Mouse (Mus musculus) right cerebral cortex, postnatal 10 days (tissue): ENCODE results near the gene Fkbp2.
A peak's percentile ranks its signal among the peaks of the same experiment; 100 is the strongest.

Experiments
- DNase-seq, 2 experiments: peaks; one replicate each; pipeline ENCODE4 v3.0.0; 2021; ENCODE audit warnings: low spot score in 2 of 2

The Fkbp2 gene

DNA sequence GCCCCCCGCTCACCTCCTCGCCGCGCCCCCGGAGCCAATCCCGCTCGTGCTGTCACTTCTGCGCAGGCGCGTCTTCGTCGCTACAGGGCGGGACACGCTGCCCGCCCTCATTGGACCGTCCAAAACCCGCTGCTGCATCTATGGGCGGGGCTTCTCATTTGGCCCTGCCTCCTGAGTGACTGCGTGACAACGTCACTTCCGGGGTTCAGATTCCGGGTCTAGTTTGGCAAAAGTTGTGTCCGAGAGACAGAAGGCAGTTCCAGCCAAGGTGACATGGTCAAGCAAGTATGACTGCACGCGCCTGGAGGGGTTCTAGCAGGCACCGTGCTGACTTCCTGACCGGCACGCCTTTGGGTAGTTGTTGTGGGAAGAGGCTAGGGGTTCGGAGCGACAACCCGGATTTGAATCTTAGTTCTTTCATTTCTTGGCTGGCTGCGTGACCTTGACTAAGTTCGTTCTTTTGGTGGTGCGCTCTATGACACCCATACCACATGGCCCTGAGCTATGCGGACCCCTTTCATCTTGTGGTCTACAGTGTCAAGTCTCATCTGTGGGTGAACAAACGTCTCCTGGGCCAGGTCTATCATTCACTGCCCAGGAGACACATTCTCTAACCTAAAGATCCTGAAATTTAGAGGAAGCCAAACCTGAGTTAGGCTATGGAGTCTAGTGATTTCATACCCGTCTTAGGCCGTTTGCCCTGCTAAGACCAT lies at the start of gene Fkbp2:
Gene Fkbp2 (minus strand): TSS at position 121 of the 713 bp plus-strand sequence.
- DNase-seq, result peak; percentile 99

DNA sequence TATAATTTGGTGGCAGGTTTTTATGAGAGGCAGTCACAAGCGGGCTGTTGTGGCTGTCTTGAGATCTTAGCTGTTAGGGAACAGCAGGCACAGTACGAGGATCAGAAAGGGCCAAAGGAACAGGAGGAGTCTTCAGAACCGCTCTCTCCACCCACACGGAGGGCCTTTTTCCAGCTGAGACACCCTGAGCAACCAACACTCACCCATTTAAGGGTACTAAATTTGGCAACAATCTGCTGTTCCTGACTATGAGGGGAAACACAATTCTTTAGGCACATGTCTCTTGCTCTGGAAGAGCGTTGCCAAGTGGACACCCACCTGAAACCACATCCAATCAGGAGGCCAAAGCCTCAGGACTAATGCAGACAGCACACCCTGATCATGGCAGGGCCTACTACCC lies 49.2 kb upstream of the Fkbp2 start:
- DNase-seq, result peak; percentile 53 to 73

DNA sequence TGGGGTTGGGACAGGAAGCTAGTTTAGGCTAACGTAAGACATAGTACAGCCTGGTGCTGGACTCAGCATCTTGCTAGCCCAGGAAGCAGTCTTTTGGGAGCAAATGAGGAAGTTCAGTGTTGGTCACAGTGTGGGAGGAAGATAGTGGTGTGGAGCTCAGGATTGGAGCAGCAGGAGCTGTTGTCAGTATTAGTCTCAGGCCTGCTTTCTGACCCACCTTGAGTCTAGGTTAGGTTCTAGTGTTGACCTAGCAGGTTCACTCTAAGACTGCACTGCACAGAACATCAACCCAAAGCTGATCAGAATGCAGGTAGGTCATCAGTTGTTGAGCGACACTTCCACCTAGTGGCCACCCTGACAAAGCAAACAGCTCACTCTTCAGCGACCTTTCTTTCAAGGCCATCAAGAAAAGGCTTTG lies 39.9 kb upstream of the Fkbp2 start:
- DNase-seq, result no peak

DNA sequence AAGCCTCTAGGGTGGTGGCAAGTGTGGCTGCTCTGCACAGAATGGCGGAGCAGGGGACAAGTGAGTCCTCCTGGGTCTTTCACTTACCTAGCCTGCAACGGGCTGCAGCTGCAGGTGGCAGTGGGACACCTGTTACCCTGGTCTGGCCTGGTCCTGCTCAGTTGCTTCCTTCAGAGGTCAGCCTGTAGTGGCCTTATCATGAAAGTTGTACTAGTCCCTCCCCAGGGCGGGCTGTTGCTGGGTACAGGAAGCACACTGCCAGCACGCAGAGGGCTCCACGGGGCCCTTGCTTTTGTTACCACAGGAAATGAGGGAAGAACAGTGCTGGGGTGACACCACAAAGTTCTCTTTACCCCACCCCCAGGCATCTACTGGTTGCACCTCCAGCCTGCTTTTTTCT lies 38.9 kb upstream of the Fkbp2 start, which contains the start of gene Fermt3:
Gene Fermt3 (minus strand): TSS at position 279 of the 400 bp plus-strand sequence.
- peak; percentile 57 to 67 for DNase-seq

DNA sequence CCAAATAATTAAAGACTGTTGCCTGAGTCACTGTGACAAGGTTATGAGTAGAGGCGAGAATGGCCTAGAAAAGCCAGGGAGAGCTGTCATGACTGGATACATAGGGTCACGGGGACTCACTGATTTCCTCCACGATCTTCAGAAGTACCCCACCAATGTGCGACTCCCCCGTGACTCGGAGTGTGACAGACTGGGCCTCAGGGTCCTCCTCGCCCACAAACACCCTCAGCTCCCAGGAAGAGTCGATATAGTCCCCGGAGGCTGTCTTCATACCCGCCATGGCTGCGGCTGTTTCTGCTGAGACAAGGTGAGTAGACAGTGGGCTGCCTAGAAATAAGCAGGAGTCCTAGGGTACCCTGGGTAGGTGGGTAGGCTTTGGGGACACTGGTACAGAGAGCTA lies 38.2 kb upstream of the Fkbp2 start:
- DNase-seq, result no peak

DNA sequence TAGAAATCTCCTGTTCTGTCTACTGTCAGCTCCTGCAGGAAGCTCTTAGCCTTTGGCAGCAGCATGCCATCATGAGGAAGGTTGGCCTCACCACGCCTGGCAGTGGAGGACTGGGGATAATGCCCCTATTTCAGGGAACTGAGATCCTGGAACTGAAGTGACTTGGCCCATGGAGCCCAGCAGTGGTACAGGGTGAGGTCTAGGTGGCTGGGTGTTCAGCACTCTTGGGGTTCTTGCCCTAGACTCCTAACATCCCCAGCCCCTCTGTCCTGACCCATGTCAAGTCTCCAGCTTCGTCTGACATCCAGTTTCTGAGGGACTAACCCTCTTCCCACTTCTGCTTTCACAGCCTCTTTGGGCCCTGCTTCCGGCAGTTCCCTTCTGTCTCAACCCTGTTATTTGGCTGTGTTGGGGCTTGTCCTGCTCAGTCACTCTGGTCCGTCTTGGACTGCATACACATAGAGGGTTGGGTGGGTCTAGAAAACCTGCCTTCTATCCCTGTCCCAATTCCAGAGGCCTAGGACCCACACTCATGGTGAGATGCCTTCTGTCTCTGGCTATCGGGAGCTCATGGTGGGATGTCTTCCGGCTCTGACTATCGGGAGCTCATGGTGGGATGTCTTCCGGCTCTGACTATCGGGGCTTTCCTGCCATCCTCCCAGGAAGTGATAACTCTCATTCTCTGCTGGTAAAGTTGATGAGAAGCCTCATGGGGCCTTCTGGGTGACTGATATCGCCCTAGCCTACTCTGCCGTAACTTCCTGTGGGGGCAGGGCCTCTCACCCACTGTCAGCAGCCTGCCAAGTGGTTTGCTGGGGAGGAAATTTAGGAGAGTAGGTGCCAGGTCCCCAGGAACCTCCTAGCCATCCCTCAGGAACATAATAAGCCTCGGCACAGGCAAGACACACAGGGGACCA lies 37.5 kb upstream of the Fkbp2 start:
- DNase-seq, result no peak

DNA sequence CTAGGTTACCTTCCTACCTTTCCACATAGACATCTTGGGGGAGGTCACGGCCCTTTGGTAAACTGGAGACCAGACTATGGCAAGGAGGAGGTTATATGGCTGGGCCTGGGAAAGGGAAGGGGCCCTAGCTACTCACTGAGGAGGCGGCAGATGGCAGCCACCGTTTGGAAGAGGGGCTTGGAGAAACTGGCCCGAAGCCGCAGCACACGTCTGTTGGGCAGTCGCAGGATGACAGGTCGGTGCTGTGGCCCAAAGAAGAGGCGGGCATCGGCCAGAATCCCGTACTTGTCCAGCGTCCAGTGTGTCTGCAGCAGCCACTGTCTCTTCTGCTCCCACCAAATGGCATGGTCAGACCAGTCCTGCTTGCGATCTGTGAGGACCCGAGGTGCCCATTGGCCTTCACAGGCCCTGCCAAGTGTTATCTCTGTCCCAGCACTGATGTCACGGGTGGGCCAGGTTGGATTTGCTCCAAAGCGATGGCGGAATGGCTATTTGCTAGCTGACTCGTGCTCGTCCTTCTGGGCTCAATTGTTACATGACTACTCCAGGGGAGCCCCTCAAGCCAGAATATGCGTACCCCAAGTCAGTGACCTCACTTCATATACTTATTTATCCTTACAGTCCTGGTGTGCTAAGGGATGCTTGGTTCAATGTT lies 34.3 kb upstream of the Fkbp2 start:
- no peak for DNase-seq

DNA sequence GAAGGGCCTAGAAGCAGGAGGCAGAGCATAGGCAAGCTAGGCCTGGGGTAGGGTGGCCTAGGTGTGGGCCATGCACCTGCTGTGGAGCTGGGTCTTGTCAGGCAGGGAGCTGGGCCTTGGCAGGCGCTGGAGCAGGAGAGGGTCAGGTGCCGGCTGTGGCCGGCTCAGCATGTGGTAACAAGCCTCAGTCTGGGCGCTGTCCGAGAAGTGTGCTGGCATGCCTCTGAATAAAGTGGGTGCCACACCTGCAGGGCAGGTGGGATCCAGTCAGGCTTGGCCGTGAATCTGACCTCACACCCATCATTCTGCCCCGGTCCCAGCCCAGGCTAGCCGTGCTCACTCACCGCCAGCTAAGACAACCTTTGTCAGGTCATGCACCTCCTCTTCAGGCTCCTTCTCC lies 33.7 kb upstream of the Fkbp2 start:
- no peak for DNase-seq

DNA sequence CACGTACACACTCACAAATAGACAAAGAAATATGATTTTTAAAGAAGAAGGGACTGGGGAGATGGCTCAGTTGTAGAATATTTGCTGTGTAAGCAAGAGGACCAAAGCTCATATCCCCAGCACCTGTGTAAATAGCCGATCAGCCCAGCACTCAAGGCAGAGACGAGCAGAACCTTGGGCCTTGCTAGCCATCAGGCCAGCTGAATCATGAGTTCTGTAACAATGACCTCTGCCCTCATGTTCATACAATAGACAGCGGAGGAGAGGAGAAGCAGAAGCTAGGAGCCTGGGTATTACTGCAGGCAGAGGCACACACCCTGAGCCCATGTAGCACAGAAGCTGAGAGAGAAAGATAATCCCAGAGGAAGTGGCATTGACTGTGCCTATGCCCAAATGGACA lies 32.1 kb upstream of the Fkbp2 start:
- DNase-seq, result no peak

DNA sequence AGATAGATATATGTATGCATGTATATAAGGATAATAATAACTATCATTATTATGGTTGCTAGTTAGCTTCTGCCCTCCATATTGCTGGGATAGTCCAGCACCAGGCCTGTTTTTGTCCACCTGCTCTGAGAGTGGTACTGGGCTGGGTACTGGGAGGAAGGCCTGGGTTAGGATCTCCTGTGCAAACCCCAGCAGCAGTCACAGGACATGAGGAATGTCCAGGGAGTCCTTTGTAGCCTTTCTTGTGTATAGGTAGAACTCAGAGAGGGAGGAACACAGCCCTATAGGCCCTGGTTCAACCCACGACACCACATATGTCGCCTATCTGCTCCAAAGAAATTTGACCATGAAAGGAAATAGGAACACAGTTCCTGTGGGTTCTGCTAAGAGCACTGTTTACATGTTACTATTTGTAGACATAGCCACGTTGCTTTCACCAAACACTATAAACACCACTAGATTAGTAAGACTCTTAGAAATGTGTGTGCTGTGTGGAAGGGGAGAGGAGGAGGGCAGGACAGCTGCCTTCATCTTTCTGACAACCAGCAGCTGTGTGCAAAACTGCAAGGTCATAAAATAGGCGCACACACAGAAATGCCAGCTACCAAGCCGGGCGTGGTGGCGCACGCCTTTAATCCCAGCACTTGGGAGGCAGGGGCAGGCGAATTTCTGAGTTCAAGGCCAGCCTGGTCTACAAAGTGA lies 26.7 kb upstream of the Fkbp2 start:
- no peak for DNase-seq

DNA sequence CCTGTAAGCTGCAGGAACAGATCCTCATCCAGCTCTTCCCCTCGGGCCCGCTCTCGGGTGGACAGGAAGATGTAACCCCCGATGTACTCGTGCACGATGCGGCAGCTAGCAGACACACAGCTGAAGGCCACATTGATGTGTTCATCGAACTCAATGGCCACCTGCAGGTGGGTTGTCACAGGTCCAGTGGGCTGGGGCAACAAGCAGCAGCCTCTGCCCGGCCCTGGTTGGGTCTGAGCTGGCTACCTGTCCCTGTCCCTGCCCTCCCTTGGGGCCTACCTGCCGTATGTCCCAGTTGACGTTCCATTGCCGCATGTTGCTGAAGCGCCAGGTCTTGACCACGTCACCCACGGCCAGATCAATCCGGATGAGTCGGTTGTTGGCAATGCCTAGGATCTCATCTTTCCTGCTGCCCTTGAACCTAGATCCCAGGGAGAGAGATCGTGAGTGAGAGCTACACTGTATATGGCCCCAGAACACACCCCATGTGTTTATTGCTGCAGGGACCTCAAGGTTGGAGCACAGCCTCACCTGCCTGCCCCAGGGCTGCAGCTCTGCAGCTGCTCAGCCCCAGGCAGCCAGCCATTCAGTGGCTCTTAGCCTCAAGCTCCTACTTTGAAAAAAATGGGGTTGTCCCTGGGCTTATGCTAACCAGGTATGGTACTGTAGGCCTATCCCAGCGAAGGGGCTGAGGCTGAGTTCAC lies 19.2 kb upstream of the Fkbp2 start:
- no peak for DNase-seq

DNA sequence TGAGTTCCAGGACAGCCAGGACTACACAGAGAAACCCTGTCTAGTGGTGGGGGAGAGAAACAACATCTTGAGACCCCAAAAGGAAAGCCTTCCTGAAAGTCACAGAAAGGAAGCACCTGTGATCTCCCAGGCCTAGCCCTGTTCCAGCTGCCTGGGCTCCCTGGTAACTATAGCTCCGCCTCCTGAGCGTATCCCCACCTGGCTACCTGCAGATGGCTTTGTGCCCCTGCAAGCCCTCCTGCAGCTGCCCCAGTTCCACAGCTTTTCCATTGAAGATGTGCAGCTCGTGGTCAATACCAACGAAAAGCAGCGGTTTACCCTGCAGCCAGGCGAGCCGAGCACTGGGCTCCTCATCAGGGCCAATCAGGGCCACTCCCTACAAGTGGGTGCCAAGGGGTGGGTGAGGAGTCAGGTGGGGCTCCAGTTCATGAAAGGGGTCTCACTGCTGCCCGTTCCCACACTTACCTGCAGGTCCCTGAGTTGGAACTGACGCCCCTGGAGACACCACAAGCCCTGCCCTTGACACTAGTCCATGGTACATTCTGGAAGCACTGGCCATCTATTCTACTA lies 17.5 kb upstream of the Fkbp2 start:
- no peak for DNase-seq

DNA sequence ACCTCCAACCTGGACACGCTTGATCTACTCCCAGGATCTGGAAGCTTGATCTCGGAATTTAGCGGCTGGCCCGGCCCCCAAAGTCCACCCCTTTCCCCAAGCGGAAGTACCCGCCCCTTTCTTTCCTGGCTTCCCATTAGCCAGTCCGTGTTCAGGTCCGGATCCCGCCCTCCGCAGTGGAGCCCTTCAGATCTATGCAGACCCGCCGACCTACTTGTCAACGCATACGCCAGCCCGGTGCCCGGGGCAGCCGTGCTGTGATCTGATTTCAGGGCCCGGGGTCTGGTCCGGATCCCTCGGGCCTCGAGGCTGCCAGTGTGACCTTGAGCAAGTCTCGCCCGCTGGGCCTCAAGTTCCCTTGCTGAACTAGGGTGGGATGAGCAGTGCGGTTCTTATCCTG lies 15.7 kb upstream of the Fkbp2 start, which contains the start of the genes Nudt22 and Trpt1:
Gene Nudt22 (minus strand): TSS at position 112 of the 400 bp plus-strand sequence.
Gene Trpt1 (plus strand): TSS at position 126 of the 400 bp plus-strand sequence.
- peak; percentile 90 for DNase-seq

DNA sequence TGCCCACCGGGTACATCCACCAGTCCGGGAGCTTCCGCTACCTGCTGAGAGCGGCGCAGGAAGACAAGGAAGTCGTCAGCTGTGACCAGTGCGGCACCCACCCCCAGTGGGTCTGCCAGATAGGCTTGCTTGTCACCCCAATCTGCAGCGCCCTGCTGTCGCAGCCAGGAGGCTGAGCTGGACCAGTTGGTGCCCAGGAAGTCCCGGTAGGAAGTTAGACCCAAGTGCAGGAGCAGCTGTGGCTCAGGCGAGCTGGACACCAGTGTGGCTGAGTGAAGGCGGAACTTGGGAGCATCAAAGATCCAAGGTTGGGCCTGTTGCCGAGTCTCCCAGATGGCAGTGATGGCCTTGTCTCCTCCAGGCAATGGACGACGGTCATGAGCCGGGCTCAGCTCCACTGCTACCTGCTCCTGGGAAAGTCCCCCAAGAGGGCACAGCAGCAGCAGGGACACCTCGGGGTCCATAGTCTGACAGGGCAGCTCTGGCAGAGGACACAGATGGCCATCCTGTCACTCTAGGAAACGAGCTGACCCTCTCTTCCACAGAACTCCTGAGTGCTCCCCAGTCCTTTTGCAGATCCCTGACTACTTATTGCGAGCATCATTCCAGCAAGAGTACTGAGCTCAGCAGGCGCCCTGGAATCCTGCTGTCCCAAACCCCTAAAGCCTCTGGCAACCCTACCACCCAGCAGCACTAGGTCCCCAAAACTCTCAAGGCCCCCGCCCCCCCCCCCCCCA lies 15.1 kb upstream of the Fkbp2 start:
- DNase-seq, result no peak

DNA sequence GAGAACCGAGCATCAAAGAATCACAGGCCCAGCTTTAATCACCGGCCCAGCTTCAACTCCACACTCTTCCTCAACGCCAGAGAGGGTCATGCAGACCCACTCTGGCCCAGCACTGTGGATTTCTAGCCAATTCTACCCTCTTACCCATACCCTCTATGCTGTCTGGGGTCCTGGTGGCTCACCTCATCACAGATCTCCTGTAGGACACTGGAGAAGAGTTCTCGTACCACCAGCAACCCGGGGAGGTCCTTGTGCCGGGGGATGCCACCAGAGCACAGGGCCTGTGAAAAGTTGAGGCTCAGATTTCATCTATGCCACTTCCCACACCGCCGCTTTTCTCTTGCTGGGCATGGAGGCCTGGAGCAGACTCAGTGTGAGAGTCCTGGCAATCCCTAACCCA lies 14.2 kb upstream of the Fkbp2 start:
- peak in 1 of 2 experiments; percentile 24 for DNase-seq

DNA sequence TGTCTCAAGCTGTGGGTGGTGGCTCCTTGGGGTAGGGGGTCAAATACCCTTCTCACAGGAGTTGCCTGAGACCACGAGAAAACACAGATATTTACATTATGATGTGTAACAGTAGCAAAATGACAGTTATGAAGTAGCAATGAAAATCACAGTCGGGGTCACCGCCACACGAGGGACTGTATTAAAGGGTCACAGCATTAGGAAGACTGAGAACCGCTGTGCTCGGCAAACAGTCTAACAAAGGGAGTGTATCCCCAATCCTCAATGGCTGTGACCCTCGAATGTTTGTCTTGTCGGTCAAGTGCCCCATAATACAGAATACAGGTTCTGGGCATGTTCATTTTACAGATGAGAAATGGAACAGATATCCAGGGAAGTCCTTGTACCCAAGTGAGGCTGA lies 13.7 kb upstream of the Fkbp2 start:
- peak in 1 of 2 experiments; percentile 24 for DNase-seq

DNA sequence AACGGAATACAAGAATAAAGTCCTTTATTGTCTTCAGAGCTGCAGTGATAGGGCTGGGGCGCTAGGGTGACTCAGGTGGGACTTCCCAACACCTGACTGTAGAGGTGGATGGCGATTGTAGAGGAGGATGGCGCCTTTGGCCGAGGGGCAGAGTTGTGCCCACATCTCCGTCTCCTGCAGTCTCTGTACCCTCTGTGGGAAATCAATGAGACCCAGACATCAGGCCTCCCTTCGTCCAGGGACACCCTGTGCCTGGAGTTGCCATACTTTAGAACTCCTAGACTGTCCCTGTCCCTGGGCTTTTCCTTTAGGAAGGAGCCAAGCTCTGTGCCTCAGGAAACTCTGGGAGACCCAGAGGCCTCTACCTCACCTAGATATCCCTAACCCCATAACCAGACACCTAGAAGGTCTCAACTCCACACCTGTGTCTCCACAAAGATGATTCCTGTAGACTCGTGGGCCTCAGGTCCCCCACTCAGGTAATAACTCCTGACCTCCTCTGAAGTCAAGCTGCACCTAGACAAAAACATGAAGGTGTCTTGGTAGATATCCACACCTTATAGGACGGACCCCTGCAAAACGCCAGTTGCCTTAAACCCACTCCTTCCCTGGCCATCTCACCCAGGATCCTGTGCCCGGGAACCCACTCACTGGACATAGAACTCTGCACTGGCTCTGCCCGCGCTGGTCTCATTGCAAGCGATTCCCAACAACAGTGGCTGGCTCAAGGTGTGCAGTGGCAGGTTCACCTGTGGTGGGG lies 12.9 kb upstream of the Fkbp2 start:
- DNase-seq, result peak in 1 of 2 experiments; percentile 31

DNA sequence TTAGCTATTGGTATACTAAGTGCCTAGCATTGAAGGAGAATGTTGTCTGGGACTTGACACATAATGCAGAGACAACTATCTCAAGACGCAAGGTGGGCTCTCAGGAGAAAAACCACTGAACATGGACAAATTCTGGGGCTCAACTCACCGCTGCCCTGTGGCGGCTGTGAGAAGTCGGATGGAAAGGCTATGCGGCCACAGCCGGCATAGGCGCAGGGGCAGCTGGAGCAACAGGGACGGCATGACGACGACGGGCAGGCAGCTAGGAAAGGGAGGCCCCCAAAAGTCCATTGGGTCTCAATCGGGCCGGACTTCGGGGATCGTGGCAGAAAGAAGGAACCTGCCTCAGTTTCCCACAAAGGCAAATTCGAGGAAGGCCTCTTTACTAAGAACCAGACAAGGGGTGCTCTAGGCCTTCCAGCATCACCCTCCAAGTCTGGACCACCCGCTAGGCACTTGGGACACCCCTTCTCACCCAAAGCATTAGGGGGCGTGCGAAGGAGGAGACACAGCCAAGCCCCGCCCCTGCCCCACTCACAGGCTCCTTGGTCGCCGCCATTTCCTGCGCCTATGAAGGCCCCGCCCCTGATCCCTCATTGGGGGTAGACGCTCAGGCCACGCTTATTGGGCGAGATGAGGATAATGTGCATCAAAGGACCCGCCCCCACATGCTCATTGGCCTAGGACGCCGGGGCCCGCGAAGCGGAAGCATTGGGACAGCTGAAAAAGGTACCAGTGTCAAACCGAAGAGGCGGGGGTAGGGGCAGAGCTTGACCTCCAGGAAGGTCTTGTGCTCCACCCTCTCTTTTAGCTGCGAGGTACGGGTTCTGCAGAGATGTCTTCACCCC lies 11.9 kb upstream of the Fkbp2 start, which contains the start of gene Dnajc4:
Gene Dnajc4 (minus strand): TSS at position 562 of the 848 bp plus-strand sequence.
- peak; percentile 98 for DNase-seq
